Mouse (Mus musculus) gastrocnemius, adult 8-10 months (tissue): ENCODE results near the gene Per1. TPM values are rescaled to one million over a fixed set of nuclear protein-coding genes. Genes with fewer than 3 reads are reported as not detected.

ENCODE experiments used
- DNase-seq, 2 experiments: peaks; one replicate each; pipeline ENCODE4 v3.0.0; 2022; ENCODE audit warnings: low spot score in 2 of 2
- total RNA-seq, 4 experiments: library from RNA; stranded (reverse); gene quantifications; 2 replicates each; pipeline ENCODE4 v1.2.4; 2022

Per1 gene
- 10 to 100 TPM; 58.8 to 81.4 (median 70.4) TPM for total RNA-seq

GRCm38 (mm10) chr11:69094697-69095429 is at the start of gene Per1:
Per1 (plus strand) TSS chr11:69095217.
- peak; percentile 100 for DNase-seq

DNA sequence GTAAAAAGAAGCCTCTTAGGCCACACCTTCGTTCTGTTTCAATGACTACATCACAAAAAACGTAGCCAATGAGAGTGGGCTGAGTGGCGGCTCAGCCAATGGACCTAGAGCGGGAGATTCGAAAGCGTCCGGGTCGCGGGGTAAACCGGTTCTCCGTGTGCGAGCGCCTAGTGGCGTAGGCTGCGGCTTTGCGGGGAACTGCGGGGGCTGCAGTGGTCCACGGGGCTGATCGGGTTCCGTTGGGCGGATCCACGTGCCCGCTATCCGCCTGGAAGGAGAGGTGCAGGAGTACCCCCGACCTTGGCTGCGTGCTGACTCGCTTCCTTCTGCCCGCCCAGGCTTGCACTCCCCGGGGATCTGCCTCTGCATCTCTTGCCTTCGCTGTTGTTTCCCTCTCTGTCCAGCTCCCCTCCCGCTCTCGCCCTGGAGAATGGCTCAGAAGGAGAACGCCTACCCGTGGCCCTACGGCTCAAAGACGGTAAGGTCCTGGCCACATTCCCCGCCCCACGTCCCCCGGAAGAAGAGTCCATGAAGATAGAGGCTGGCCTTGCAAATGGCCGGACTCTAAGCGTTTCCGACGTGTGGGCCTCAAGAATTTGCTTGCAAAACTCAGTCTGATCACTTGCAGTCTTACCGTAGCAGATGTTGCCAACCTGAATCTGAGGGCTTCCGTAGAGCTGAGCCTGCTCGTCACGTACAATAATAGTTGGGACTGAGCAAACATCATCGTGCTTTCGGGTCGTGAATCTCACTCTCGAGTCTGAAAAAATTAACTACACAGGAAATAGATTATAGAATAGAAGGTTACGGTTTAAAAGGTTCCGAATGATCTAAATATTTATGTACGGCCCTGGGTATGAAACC is 49.3 kb upstream of the Per1 start, which contains the start of gene Aurkb:
Gene Aurkb, plus strand, starts transcription at position 117 of the 864 bp plus-strand sequence.
- DNase-seq: peak in 1 of 2 experiments; percentile 47

GRCm38 (mm10) chr11:69046395-69046774 is 48.6 kb upstream of the Per1 start:
- no peak for DNase-seq

GRCm38 (mm10) chr11:69047592-69047991 is 47.4 kb upstream of the Per1 start:
- DNase-seq: no peak

GRCm38 (mm10) chr11:69048151-69048550 is 46.9 kb upstream of the Per1 start:
- DNase-seq: no peak

DNA sequence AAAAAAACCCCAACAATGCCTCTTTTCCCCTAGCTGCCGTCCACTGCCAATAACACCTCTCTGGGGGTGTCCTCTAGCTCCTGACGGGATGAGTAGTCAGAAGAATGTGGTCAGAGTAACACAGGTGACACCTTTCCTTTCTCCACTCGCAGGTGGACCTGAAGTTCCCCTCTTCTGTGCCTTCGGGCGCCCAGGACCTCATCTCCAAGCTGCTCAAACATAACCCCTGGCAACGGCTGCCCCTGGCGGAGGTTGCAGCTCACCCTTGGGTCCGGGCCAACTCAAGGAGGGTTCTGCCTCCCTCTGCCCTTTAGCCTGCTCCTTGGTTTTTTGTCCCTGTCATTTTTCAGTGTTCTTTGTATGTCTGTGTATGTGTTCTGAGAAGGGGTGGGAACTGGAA is 44.3 kb upstream of the Per1 start:
- no peak for DNase-seq

GRCm38 (mm10) chr11:69051771-69052170 is 43.2 kb upstream of the Per1 start:
- no peak for DNase-seq

GRCm38 (mm10) chr11:69052824-69053421 is 42.1 kb upstream of the Per1 start:
- DNase-seq: no peak

DNA sequence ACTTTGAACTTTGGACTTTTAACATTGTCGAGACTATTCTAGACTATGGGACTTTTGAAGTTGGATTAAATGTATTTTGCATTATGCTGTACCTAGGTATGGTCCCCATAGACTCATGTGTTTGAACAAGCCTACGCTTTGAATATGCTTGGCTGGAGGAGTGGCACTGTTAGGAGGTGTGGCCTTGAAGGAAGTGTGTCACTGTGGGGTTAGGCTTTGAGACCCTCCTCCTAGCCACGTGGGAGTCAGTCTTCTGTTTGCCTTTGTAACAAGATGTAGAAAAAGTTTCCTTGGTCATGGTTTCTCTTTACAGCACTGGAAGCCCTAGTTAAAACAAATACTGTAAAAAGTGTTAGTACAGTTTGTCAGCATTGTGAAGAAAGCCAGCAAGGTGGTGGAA is 41.2 kb upstream of the Per1 start:
- no peak for DNase-seq

GRCm38 (mm10) chr11:69058265-69058664 is 36.8 kb upstream of the Per1 start:
- DNase-seq: no peak

DNA sequence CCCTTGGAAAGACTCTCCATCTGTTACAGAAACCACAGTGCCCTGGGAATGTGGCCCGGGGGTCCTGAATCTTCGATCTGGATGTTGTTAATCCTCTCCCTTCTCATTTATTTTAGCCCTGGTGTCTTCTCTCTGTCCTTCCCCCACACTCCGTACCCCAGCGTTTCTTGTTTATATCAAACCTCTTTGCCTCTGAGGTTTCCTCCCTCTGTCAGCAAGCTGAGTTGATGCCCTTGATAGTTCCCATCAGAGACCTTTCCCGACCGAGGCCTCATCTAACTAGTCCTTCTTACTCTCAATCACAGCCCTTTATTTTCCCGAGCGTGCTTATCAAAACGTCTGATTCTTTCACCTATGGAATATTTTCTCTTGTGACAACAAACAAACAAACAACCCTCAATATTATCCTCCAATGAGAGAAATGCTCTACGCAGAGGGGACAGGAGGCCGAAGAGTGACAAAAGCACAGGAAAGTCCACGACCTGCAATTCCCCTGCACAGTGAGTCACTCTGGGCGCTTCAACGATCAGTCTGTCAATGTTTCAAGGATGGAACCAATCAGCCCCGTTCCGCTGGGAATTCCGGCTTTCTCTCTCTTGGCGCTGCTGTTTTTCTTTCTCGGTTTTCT is 36.2 kb upstream of the Per1 start:
- no peak for DNase-seq

DNA sequence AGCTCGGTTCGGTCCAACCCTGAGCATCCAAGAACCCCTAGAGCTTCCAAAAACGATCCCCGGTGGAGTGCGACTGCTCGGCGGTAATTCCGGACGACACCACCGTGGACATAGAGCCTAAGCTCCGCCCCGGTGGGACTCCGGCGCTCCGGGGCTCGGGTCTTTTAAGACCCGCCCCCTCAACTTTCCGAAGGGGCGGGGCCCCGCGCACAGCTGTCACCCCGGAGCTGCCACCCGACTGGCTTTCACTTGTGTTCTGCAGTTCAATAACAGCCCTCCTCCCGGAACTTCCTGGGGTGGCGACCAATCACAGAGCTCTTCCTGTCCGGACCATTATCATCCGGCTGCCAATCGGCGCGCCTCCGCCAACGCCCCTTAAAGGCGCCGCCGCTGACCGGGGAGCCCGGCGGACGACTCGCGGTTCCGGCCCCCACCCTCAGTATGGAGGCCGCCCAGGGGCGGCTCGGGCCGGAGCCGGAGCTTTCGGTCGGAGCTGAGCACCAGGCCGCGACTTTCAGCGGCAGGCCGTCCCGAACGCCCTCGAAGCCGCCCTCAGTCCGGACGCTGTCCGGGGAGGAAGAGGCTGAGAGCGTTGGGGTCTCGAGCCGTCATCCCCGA is 35.6 kb upstream of the Per1 start, which contains the start of gene Borcs6:
Gene Borcs6, plus strand, starts transcription at position 361 of the 618 bp plus-strand sequence.
- DNase-seq: peak; percentile 94 to 97

DNA sequence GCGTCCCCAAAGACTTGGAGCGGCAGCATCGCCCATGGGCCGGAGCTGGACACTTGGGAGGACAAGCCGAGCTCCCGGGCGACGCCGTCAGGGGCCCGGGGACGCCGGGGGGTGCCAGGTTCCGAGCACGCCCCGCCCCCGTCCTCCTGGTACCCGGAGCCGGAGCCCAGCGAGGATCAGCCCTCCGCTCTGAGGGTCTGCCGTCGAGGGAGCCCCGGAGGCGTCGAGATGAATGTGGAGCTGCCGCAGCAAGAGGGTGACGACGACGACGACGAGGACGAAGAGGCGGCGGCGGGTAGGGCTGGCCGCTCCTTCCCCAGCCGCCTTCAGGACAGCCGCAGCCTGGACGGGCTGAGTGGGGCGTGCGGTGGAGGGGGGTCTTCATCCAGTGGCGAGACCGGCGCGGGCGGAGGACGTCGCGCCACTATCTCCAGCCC is 35.0 kb upstream of the Per1 start:
- peak in 1 of 2 experiments; percentile 39 for DNase-seq

- peak in 1 of 2 experiments; percentile 26 for DNase-seq
Observed at GRCm38 (mm10) chr11:69060448-69061254, 34.4 kb upstream of the Per1 start.

DNA sequence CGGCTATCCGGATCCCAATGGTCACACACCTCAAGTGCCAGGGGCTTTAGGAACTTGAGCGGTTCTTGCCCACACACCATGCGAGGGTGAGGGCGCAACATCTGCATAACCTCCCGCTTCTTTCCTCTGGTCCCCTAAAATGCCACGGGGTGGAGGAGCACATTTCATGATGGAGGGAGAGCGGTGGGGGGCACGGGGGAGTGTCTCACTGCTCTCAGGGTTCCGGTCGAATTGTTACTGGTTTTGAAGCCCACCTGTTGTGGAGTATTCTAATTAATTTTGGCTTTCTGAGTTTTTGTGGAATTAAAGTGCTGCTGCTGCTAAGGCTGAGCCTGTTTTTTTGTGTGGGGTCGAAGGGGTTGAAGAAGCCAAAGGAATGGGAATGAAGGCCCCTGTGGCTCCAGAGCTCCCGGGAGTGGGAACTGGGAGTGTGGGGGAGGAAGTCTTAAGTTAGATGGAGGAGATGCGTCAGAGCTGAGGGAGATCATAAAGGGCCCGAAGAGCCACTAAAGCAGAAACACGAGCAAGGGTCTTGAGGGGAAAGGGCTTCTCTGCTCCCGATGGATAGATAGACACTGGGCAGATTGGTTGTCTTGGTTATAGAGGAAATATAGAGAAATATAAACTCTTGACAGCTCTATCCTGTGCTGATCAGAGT is 33.6 kb upstream of the Per1 start:
- DNase-seq: no peak

GRCm38 (mm10) chr11:69062194-69062760 is 32.7 kb upstream of the Per1 start:
- peak in 1 of 2 experiments; percentile 60 for DNase-seq

DNA sequence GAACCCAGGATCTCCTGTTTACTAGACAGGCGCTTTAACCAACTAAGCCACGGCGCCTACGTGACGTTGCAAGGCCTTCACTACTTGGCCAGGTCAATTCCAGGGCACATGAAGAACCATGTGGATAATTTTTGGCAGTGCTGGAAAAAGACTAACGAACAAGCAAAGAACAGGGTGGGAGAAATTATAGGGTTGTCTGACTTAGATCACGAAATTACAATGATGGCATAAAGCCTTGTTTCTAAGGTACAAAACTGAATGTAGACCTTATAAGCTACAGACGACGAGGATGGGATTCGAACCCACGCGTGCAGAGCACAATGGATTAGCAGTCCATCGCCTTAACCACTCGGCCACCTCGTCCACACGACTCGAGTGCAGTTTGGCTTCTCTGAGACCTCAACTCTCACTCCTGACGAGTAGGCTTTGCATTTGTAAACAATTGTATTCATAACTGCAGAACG is 32.2 kb upstream of the Per1 start:
- peak; percentile 91 for DNase-seq

- peak; percentile 37 to 45 for DNase-seq
Observed at GRCm38 (mm10) chr11:69063413-69064201, 31.4 kb upstream of the Per1 start.
